Comparison of ENCODE assay signal across 17 mouse cellular contexts in the genomic region with DNA sequence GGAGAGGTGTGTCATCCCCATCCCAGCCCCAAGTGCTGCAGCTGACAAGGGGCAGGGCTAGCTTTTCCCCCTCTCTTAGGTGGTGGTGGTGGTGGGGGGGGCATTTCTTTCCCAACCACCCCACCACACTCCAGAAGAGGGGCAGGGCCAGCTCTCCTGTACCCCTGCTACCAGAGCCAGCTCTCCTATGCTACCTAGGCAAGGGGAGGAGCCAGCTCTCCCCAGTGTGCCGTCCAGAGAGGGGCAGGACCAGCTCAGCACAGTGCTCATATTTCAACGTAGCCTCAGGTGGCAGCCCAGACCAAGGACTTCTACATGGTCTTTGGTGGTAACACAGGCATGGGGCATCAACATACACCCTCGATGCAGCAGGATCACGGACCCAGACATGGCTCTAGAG. TPM values are rescaled to one million over a fixed set of nuclear protein-coding genes. Genes with fewer than 3 reads are reported as not detected.
DNase-seq lines count a peak whose midpoint lies in the region; ATAC-seq lines count a peak whose summit lies in the region.
"Had no signal": no experiment of that assay in that cellular context is flagged by ENCODE, and none has a peak within 500 bp of the region (broad histone marks: within the 10 kb centered on the region; RNA-seq: fewer than 3 reads in every experiment).

No protein-coding gene starts in this region.

- no peak overlapping the region for H3K9ac ChIP-seq in forebrain, embryonic 13.5 days
- no peak overlapping the region for H3K9ac ChIP-seq in forebrain, embryonic 11.5 days (ENCODE audit: low read length)
- H3K9ac ChIP-seq in kidney, embryonic 15.5 days, result no peak overlapping the region
- no peak overlapping the region for H3K9ac ChIP-seq in midbrain, embryonic 14.5 days (replicated peaks; ENCODE audit: low read length)

- H3K4me3 ChIP-seq in forebrain, embryonic 13.5 days, result no peak overlapping the region
- no peak overlapping the region for H3K4me3 ChIP-seq in forebrain, embryonic 11.5 days (ENCODE audit: low read depth, low read length)
- no peak overlapping the region for H3K4me3 ChIP-seq in kidney, embryonic 15.5 days (replicated peaks)
- no peak overlapping the region for H3K4me3 ChIP-seq in midbrain, embryonic 14.5 days (replicated peaks; ENCODE audit: low read depth, low read length)
- H3K4me3 ChIP-seq in midbrain, embryonic 10.5 days, result no peak overlapping the region

- H3K27ac ChIP-seq in forebrain, embryonic 13.5 days, result no peak overlapping the region
- H3K27ac ChIP-seq in forebrain, embryonic 11.5 days (ENCODE audit: low read depth, low read length), result no peak overlapping the region
- 0 out of 2 replicates have a peak overlapping the region, but pooled peaks have one; percentile 2 for H3K27ac ChIP-seq in kidney, embryonic 15.5 days
- H3K27ac ChIP-seq in midbrain, embryonic 14.5 days (replicated peaks; ENCODE audit: low read depth, low read length), result no peak overlapping the region
- no peak overlapping the region for H3K27ac ChIP-seq in midbrain, embryonic 10.5 days (replicated peaks)

- no peaks in the 10 kb centered on the region for H3K9me3 ChIP-seq in forebrain, embryonic 13.5 days (replicated peaks)
- no peaks in the 10 kb centered on the region for H3K9me3 ChIP-seq in forebrain, embryonic 11.5 days (ENCODE audit: control insufficient read depth, low read length)
- H3K9me3 ChIP-seq in kidney, embryonic 15.5 days (replicated peaks), result no peaks in the 10 kb centered on the region; the same call in 1 of the 2 replicates
- H3K9me3 ChIP-seq in midbrain, embryonic 14.5 days (ENCODE audit: control insufficient read depth, low read length), result no peaks in the 10 kb centered on the region
- peaks cover 5% of the 10 kb centered on the region for H3K9me3 ChIP-seq in midbrain, embryonic 10.5 days (replicated peaks)

- H3K27me3 ChIP-seq in forebrain, embryonic 13.5 days, result no peaks in the 10 kb centered on the region
- H3K27me3 ChIP-seq in forebrain, embryonic 11.5 days (ENCODE audit: control insufficient read depth, insufficient read depth, low read length), result no peaks in the 10 kb centered on the region; the same call in 1 of the 2 replicates
- no peaks in the 10 kb centered on the region for H3K27me3 ChIP-seq in kidney, embryonic 15.5 days
- H3K27me3 ChIP-seq in midbrain, embryonic 14.5 days (ENCODE audit: control insufficient read depth, insufficient read depth, low read length), result no peaks in the 10 kb centered on the region
- peaks cover 66% of the 10 kb centered on the region for H3K27me3 ChIP-seq in midbrain, embryonic 10.5 days (ENCODE audit: low read depth, poor library complexity, severe bottlenecking)

- peaks cover 28% of the 10 kb centered on the region for H3K4me1 ChIP-seq in forebrain, embryonic 13.5 days
- peaks cover 11% of the 10 kb centered on the region for H3K4me1 ChIP-seq in forebrain, embryonic 11.5 days (replicated peaks; ENCODE audit: control insufficient read depth, insufficient read depth, low read length)
- H3K4me1 ChIP-seq in kidney, embryonic 15.5 days, result peaks cover 58% of the 10 kb centered on the region
- H3K4me1 ChIP-seq in midbrain, embryonic 14.5 days (ENCODE audit: control insufficient read depth, insufficient read depth, low read length), result peaks cover 23% of the 10 kb centered on the region
- peaks cover 50% of the 10 kb centered on the region for H3K4me1 ChIP-seq in midbrain, embryonic 10.5 days

- peak; percentile 19; the same call in 1 of the 2 replicates for ATAC-seq in forebrain, embryonic 13.5 days
- no peak for ATAC-seq in forebrain, embryonic 11.5 days (replicated peaks; ENCODE audit: low FRiP score)
- ATAC-seq in kidney, embryonic 15.5 days (replicated peaks; ENCODE audit: low FRiP score), result peak; percentile 63
- 0 out of 2 replicates have a peak, but pooled peaks have one; percentile 16 for ATAC-seq in midbrain, embryonic 14.5 days (ENCODE audit: low FRiP score, low TSS enrichment)
- 0 out of 2 replicates have a peak, but pooled peaks have one; percentile 16 for ATAC-seq in neutrophil, adult 5-6 weeks (ENCODE audit: extremely low read depth, insufficient number of reproducible peaks, low FRiP score, poor library complexity, severe bottlenecking)

- no peak for DNase-seq in forebrain, embryonic 11.5 days (ENCODE audit: low spot score)
- no peak for DNase-seq in kidney, postnatal 10 days
- no peak for DNase-seq in midbrain, embryonic 14.5 days
- no peak for DNase-seq in midbrain, embryonic 10.5 days (ENCODE audit: low spot score)
- DNase-seq in cerebellum, adult 9-11 months, result no peak
- DNase-seq: adrenal gland, postnatal 14 days; cerebellum, adult 9-10 months; embryo, embryonic 11 days; kidney, adult 8-10 months; layer of hippocampus, adult 9-11 months; liver; lung, adult 18-20 months; retina, postnatal 1 day; thymus, postnatal 25 days had no signal

- 70% methylated on average over 4 of the region's 4 CpGs for WGBS in forebrain, embryonic 13.5 days
- 59% methylated on average over 4 of the region's 4 CpGs for WGBS in forebrain, embryonic 11.5 days
- 37% methylated on average over 4 of the region's 4 CpGs for WGBS in kidney, embryonic 15.5 days
- 64% methylated on average over 4 of the region's 4 CpGs for WGBS in midbrain, embryonic 14.5 days
- 69% methylated on average over 4 of the region's 4 CpGs for WGBS in midbrain, embryonic 10.5 days

- no peak overlapping the region for H3K4me2 ChIP-seq in forebrain, embryonic 13.5 days
- H3K4me2 ChIP-seq in forebrain, embryonic 11.5 days (ENCODE audit: low read depth, low read length, severe bottlenecking), result no peak overlapping the region
- H3K4me2 ChIP-seq in kidney, embryonic 15.5 days, result no peak overlapping the region
- no peak overlapping the region for H3K4me2 ChIP-seq in midbrain, embryonic 14.5 days (ENCODE audit: low read length)

- no peaks in the 10 kb centered on the region for H3K36me3 ChIP-seq in forebrain, embryonic 13.5 days (ENCODE audit: poor library complexity, severe bottlenecking)
- H3K36me3 ChIP-seq in forebrain, embryonic 11.5 days (ENCODE audit: control insufficient read depth, insufficient read depth, low read length), result no peaks in the 10 kb centered on the region
- H3K36me3 ChIP-seq in kidney, embryonic 15.5 days, result 0 out of 2 replicates have a peak, but pooled peaks cover 2% of the 10 kb centered on the region
- H3K36me3 ChIP-seq in midbrain, embryonic 14.5 days (ENCODE audit: control insufficient read depth, insufficient read depth, low read length), result no peaks in the 10 kb centered on the region
- H3K36me3 ChIP-seq in midbrain, embryonic 10.5 days, result peaks cover 3% of the 10 kb centered on the region

RNA-seq across cellular contexts. Expression of a gene that starts 50.0 kb away (rescaled TPM):
- polyA plus RNA-seq in forebrain, embryonic 13.5 days (2015; fragmentation: Nextera tagmentation; extraction: Ambion mirVana), result 10.9 and 12.4 TPM in 2 replicates
- polyA plus RNA-seq in forebrain, embryonic 11.5 days (2014; fragmentation: Nextera tagmentation; extraction: Ambion mirVana), result 13.4 and 15.0 TPM in 2 replicates
- polyA plus RNA-seq in kidney, embryonic 15.5 days (2015; fragmentation: Nextera tagmentation; extraction: Ambion mirVana), result 6.7 and 7.8 TPM in 2 replicates
- polyA plus RNA-seq in midbrain, embryonic 14.5 days (2014; fragmentation: Nextera tagmentation; extraction: Ambion mirVana), result 19.6 and 21.5 TPM in 2 replicates
- 5.6 and 7.2 TPM in 2 replicates for polyA plus RNA-seq in midbrain, embryonic 10.5 days (2016; fragmentation: Nextera tagmentation; extraction: Ambion mirVana)
- total RNA-seq in neutrophil, adult 5-6 weeks (2017), result 0.12 TPM in 1 of 2 replicates, not detected in the other
